Mouse (Mus musculus): ENCODE measurements around the gene Msantd2. TPM values are rescaled to one million over a fixed set of nuclear protein-coding genes. Genes with fewer than 3 reads are reported as not detected.

Gene Msantd2
- polyA plus RNA-seq, 1 experiment, result 40.7 TPM

DNA sequence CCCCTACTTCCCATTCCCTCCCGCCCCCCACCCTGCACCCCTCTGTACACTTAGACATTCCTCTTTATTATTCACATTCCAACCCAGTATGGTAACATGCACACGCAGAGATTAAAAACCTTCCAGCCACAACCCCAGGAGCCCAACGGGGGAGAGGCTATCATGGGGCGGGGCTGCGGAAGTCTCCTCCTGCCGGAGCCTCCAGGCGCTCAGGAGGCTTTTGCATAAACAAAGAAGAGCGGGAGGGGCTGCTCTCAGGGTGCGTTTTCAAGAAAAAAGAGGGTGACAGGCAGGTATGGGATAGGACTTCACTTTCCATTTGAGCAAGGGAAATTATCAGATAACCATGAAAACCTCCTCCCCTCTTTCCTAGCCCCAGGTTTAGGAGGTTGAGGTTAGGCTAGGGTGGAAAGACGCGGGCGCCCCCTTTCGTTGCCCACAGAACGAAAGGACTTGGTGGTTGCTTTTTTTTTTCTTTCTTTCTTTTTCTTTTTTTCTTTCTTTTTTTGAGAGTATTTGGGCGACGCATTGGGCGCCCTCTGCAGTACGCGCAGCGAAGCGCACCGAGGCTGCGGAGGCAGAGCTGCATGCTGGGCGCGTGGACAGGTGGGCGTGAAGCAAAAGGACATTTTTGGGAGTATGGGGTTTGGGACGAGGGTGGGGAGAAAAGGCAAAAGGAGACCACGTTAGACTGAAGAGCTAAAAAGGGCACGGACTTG lies 55.5 kb downstream of the Msantd2 start:
- no peak overlapping the region for H3K27ac ChIP-seq (ENCODE audit: insufficient read depth, low read length)
- H3K4me1 ChIP-seq (ENCODE audit: control insufficient read depth, insufficient read depth, low read length), result no peaks in the 10 kb centered on the region
- no peaks in the 10 kb centered on the region for H3K27me3 ChIP-seq (ENCODE audit: control insufficient read depth, insufficient read depth, low read length)
- TF ChIP-seq CTCF (IDR thresholded peaks at IDR 0.05; ENCODE audit: borderline replicate concordance, insufficient read depth, low read depth, low read length) (peak; percentile 76), POLR2A (IDR thresholded peaks at IDR 0.05; ENCODE audit: borderline replicate concordance, insufficient read depth, low read length) (no peak)
- H3K4me3 ChIP-seq (replicated peaks; ENCODE audit: insufficient read depth, low read depth, low read length), result peak overlapping the region; percentile 50
- DNase-seq, result peak; percentile 58 to 77
- WGBS, result 1% methylated on average over 29 of the region's 29 CpGs

GRCm38 (mm10) chr9:37545166-37545610 lies 56.1 kb downstream of the Msantd2 start:
- peak overlapping the region; percentile 50 for H3K4me3 ChIP-seq (replicated peaks; ENCODE audit: insufficient read depth, low read depth, low read length)
- 24% methylated on average over 17 of the region's 17 CpGs for WGBS
- TF ChIP-seq POLR2A (IDR thresholded peaks at IDR 0.05; ENCODE audit: borderline replicate concordance, insufficient read depth, low read length), result no peak
- no peak for TF ChIP-seq CTCF (IDR thresholded peaks at IDR 0.05; ENCODE audit: borderline replicate concordance, insufficient read depth, low read depth, low read length)
- no peak overlapping the region for H3K27ac ChIP-seq (ENCODE audit: insufficient read depth, low read length)
- H3K4me1 ChIP-seq (ENCODE audit: control insufficient read depth, insufficient read depth, low read length), result no peaks in the 10 kb centered on the region
- no peaks in the 10 kb centered on the region for H3K27me3 ChIP-seq (ENCODE audit: control insufficient read depth, insufficient read depth, low read length)
- DNase-seq, result no peak

- no peak overlapping the region for H3K27ac ChIP-seq (ENCODE audit: insufficient read depth, low read length)
- H3K4me3 ChIP-seq (replicated peaks; ENCODE audit: insufficient read depth, low read depth, low read length), result no peak overlapping the region
Measured at GRCm38 (mm10) chr9:37545847-37546452, 56.8 kb downstream of the Msantd2 start.

DNA sequence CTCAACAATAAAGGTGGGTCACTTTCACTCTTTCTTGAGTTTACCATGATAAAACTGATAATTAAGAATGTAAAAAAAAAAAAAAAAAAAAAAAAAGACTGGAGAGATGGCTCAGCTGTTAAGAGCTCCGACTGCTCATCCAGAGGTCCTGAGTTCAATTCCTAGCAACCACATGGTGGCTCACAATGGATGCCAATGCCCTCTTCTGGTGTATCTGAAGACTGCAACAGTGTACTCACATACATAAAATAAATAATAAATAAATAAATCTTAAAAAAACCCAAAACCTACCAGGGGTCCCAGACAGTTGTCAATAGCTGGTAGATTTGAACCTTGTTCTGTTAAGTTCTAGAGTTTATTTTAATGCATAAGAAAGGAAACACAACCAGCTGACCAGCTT lies 57.8 kb downstream of the Msantd2 start:
- Histone ChIP-seq H3K4me1 (ENCODE audit: control insufficient read depth, insufficient read depth, low read length) (no peaks in the 10 kb centered on the region), H3K27ac (ENCODE audit: insufficient read depth, low read length) (no peak overlapping the region), H3K4me3 (replicated peaks; ENCODE audit: insufficient read depth, low read depth, low read length) (no peak overlapping the region), H3K27me3 (ENCODE audit: control insufficient read depth, insufficient read depth, low read length) (no peaks in the 10 kb centered on the region)
- WGBS, result 88% methylated on average over 1 of the region's 1 CpGs
- DNase-seq, result no peak
- no peak for TF ChIP-seq CTCF (IDR thresholded peaks at IDR 0.05; ENCODE audit: borderline replicate concordance, insufficient read depth, low read depth, low read length)
- TF ChIP-seq POLR2A (IDR thresholded peaks at IDR 0.05; ENCODE audit: borderline replicate concordance, insufficient read depth, low read length), result no peak

More at GRCm38 (mm10) chr9:37545847-37546452, 56.8 kb downstream of the Msantd2 start:
- Histone ChIP-seq H3K4me1 (ENCODE audit: control insufficient read depth, insufficient read depth, low read length) (no peaks in the 10 kb centered on the region), H3K27me3 (ENCODE audit: control insufficient read depth, insufficient read depth, low read length) (no peaks in the 10 kb centered on the region)
- no peak for TF ChIP-seq CTCF (IDR thresholded peaks at IDR 0.05; ENCODE audit: borderline replicate concordance, insufficient read depth, low read depth, low read length)
- no peak for TF ChIP-seq POLR2A (IDR thresholded peaks at IDR 0.05; ENCODE audit: borderline replicate concordance, insufficient read depth, low read length)
- 30% methylated on average over 27 of the region's 27 CpGs for WGBS
- no peak for DNase-seq

- TF ChIP-seq POLR2A (IDR thresholded peaks at IDR 0.05; ENCODE audit: borderline replicate concordance, insufficient read depth, low read length) (no peak), CTCF (IDR thresholded peaks at IDR 0.05; ENCODE audit: borderline replicate concordance, insufficient read depth, low read depth, low read length) (no peak)
- no peaks in the 10 kb centered on the region; the same call in 1 of the 2 replicates for H3K27me3 ChIP-seq (ENCODE audit: control insufficient read depth, insufficient read depth, low read length)
- H3K27ac ChIP-seq (ENCODE audit: insufficient read depth, low read length), result no peak overlapping the region
- H3K4me1 ChIP-seq (ENCODE audit: control insufficient read depth, insufficient read depth, low read length), result no peaks in the 10 kb centered on the region
- WGBS, result 57% methylated on average over 1 of the region's 1 CpGs
- H3K4me3 ChIP-seq (replicated peaks; ENCODE audit: insufficient read depth, low read depth, low read length), result no peak overlapping the region
- no peak for DNase-seq
Measured at GRCm38 (mm10) chr9:37550435-37550834, 61.3 kb downstream of the Msantd2 start.

DNA sequence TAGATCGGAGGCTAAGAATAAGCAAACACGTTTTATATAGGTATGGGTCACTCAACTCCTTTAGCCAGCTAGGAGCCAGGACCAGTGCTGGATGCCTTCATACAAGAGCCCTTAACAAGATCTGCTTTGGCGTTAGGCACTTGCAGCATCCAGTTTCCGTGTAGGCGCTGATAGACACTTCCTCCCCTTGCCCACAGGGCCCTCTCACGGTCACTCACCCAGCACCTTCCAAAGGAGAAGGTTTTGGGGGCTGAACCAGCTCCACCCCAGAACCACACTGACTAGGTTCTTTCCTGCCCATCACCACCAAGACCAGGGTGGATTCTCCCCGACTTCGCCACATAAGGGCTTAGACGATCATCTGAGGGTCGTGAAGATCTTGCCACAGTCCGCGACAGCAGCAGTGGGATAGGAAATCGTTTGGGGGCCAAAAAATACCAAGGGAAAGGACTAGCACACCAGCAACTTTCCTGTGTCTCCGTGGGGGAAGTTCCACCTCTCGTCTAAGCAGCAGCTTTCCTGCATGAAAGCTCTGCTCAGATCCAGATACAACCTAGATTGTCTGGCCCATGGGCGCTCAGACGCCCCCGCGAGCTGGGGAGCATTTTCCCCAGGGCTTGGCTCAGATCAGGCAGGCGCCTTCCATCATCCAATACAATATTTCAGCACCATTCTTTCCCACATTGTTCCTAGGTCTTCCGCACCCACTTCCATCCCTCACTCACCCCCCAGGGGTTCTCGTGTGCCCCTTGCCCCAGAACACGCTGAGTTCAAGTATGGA lies 62.8 kb downstream of the Msantd2 start:
- DNase-seq, result no peak
- Histone ChIP-seq H3K4me1 (ENCODE audit: control insufficient read depth, insufficient read depth, low read length) (no peaks in the 10 kb centered on the region), H3K4me3 (replicated peaks; ENCODE audit: insufficient read depth, low read depth, low read length) (peak overlapping the region; percentile 15), H3K27me3 (ENCODE audit: control insufficient read depth, insufficient read depth, low read length) (no peaks in the 10 kb centered on the region; the same call in 1 of the 2 replicates), H3K27ac (ENCODE audit: insufficient read depth, low read length) (no peak overlapping the region)
- WGBS, result 5% methylated on average over 23 of the region's 23 CpGs
- TF ChIP-seq POLR2A (IDR thresholded peaks at IDR 0.05; ENCODE audit: borderline replicate concordance, insufficient read depth, low read length) (no peak), CTCF (IDR thresholded peaks at IDR 0.05; ENCODE audit: borderline replicate concordance, insufficient read depth, low read depth, low read length) (no peak)

GRCm38 (mm10) chr9:37552536-37553293 lies 63.6 kb downstream of the Msantd2 start, which contains the start of gene Nrgn:
Gene Nrgn, minus strand, starts transcription at chr9:37552904.
- H3K4me3 ChIP-seq (replicated peaks; ENCODE audit: insufficient read depth, low read depth, low read length), result peak within 1 kb of the TSS; percentile 15
- H3K27me3 ChIP-seq (ENCODE audit: control insufficient read depth, insufficient read depth, low read length), result no peaks in the 10 kb centered on the region; the same call in 1 of the 2 replicates
- 7% methylated on average over 31 of the region's 31 CpGs for WGBS
- TF ChIP-seq POLR2A (IDR thresholded peaks at IDR 0.05; ENCODE audit: borderline replicate concordance, insufficient read depth, low read length) (no peak), CTCF (IDR thresholded peaks at IDR 0.05; ENCODE audit: borderline replicate concordance, insufficient read depth, low read depth, low read length) (no peak)
- peak in 1 of 2 experiments; percentile 20 for DNase-seq
- H3K4me1 ChIP-seq (ENCODE audit: control insufficient read depth, insufficient read depth, low read length), result no peaks in the 10 kb centered on the region
- H3K27ac ChIP-seq (ENCODE audit: insufficient read depth, low read length), result no peak within 1 kb of the TSS

All from cerebellum, adult 2 months (tissue).